Mouse (Mus musculus): ENCODE results near the gene Vamp5. TPM values are rescaled to one million over a fixed set of nuclear protein-coding genes. Genes with fewer than 3 reads are reported as not detected.

Gene Vamp5
- polyA plus RNA-seq, 1 experiment from 2014 or later, result 15.9 TPM

DNA sequence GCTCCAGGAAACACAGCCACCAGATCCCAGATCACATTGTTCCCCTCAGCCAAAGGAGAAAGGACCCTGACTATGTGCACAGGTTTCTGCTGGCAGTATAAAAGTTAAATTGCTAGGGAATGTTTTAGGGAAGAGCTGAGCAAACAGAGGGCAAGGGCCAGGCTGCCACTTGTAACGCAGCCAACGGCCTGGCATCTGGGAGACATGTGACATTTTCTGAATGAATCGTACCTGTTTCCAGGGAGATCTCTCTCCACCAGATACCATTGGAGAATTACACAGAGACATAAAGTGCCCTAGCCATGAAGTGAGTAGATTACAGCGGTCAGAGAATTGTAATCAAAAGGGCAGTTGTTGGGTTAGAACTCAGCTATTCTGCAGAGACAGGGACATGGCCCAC lies 7.1 kb downstream of the Vamp5 start:
- Histone ChIP-seq H3K27me3 (no peaks in the 10 kb centered on the region; the same call in 1 of the 2 replicates), H3K36me3 (no peaks in the 10 kb centered on the region), H3K4me3 (replicated peaks) (no peak overlapping the region), H3K4me2 (replicated peaks) (no peak overlapping the region), H3K9ac (replicated peaks) (no peak overlapping the region), H3K4me1 (replicated peaks) (no peaks in the 10 kb centered on the region), H3K27ac (no peak overlapping the region), H3K9me3 (no peaks in the 10 kb centered on the region)
- no peak for ATAC-seq
- WGBS, result 86% methylated on average over 4 of the region's 4 CpGs

DNA sequence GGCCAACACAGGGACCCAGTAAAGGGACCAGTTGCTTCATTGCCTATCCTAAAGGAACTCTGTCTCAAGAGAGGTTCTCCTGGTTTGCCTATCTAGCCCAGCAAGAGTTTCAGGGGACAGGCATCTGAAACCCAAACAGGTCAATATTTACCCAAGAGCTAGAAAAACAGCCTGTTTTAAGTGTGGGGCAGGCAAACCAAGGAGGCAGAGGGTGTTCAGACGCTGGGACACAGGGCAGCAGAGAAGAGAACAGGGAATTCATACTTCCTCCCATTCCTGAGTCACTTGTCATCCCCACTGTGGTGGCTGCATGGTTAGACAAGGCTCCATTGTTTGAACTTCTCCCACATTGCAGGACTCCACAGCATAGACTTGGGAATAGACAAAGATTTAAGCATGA lies 8.7 kb downstream of the Vamp5 start:
- H3K9me3 ChIP-seq, result no peaks in the 10 kb centered on the region
- H3K4me1 ChIP-seq (replicated peaks), result no peaks in the 10 kb centered on the region
- H3K36me3 ChIP-seq, result no peaks in the 10 kb centered on the region
- H3K27me3 ChIP-seq, result no peaks in the 10 kb centered on the region; the same call in 1 of the 2 replicates
- H3K27ac ChIP-seq, result no peak overlapping the region
- ATAC-seq, result no peak
- H3K4me2 ChIP-seq (replicated peaks), result no peak overlapping the region
- 58% methylated on average over 1 of the region's 1 CpGs for WGBS
- H3K4me3 ChIP-seq (replicated peaks), result no peak overlapping the region
- H3K9ac ChIP-seq (replicated peaks), result no peak overlapping the region

DNA sequence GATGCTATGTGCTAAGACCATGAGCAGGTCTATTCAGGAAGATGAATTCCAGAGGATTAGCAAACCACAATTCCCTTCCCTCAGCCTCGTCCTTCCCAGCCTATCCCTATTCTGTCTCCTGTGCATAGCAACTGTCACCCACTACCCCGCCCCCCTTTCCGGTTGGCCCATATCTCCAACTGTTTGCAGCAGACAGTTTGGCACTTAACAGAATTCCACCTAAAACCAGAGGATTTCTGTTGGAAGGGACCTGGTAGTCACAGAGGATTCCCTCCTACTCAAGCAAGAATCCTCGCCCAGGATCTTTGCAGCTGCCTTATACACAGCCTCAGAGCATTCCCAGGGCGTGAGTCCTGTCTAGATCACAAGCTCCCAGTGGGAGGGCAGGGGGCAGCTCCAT lies 9.1 kb downstream of the Vamp5 start:
- Histone ChIP-seq H3K27ac (no peak overlapping the region), H3K36me3 (no peaks in the 10 kb centered on the region), H3K4me1 (replicated peaks) (no peaks in the 10 kb centered on the region), H3K27me3 (no peaks in the 10 kb centered on the region; the same call in 1 of the 2 replicates), H3K4me3 (replicated peaks) (no peak overlapping the region), H3K9me3 (no peaks in the 10 kb centered on the region), H3K9ac (replicated peaks) (no peak overlapping the region), H3K4me2 (replicated peaks) (no peak overlapping the region)
- ATAC-seq, result no peak
- WGBS, result 44% methylated on average over 5 of the region's 5 CpGs

DNA sequence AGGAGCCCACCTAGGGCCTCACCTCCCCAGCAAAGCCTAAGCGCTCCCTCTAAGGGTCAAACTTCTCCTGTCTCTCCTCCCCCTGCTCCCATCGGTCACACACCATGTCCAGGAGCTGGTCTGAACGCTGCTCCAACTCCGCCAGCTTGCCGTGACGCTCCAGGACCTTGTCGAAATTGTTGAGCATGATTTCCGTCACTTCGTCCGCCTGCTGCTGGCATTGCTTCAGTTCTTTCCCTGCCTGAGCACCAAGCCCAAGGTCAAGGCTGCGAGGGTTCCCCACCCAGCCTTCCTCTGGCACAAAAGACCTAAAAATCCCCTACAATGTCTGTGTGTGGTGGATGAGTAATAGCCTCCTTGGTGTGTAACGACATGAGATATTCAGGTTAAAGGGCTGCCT lies 10.2 kb downstream of the Vamp5 start:
- H3K4me2 ChIP-seq (replicated peaks), result no peak overlapping the region
- H3K4me1 ChIP-seq (replicated peaks), result no peaks in the 10 kb centered on the region
- no peak overlapping the region for H3K9ac ChIP-seq (replicated peaks)
- no peaks in the 10 kb centered on the region; the same call in 1 of the 2 replicates for H3K27me3 ChIP-seq
- no peaks in the 10 kb centered on the region for H3K9me3 ChIP-seq
- WGBS, result 85% methylated on average over 12 of the region's 12 CpGs
- no peaks in the 10 kb centered on the region for H3K36me3 ChIP-seq
- no peak overlapping the region for H3K27ac ChIP-seq
- ATAC-seq, result no peak
- H3K4me3 ChIP-seq (replicated peaks), result no peak overlapping the region

DNA sequence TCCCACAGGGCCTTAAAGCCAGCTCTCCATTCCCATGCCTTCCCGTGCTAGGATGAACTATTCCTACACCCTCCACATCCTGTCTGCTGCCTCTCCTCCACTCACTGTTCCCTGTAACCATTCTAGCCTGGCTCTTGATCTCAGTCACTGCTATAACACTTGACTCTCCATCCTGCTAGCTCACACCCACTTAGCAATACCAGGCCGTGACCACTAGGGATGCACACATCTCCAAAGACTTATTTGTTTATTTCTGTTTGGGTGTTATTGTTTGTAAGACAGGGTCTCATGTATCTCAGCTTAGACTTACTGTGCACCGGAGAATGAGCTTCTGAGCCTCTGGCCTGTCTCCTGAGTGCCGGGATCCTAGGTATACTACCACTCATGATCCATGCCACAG lies 10.7 kb downstream of the Vamp5 start:
- ATAC-seq, result no peak
- Histone ChIP-seq H3K27ac (no peak overlapping the region), H3K36me3 (no peaks in the 10 kb centered on the region), H3K4me3 (replicated peaks) (no peak overlapping the region), H3K4me1 (replicated peaks) (no peaks in the 10 kb centered on the region), H3K9me3 (no peaks in the 10 kb centered on the region), H3K4me2 (replicated peaks) (no peak overlapping the region), H3K27me3 (no peaks in the 10 kb centered on the region; the same call in 1 of the 2 replicates), H3K9ac (replicated peaks) (no peak overlapping the region)
- 83% methylated on average over 4 of the region's 4 CpGs for WGBS

- Histone ChIP-seq H3K4me2 (replicated peaks) (no peak overlapping the region), H3K36me3 (no peaks in the 10 kb centered on the region), H3K27me3 (no peaks in the 10 kb centered on the region; the same call in 1 of the 2 replicates), H3K4me1 (replicated peaks) (peaks cover 5% of the 10 kb centered on the region; the same call in 1 of the 2 replicates), H3K27ac (no peak overlapping the region), H3K9ac (replicated peaks) (no peak overlapping the region), H3K4me3 (replicated peaks) (no peak overlapping the region), H3K9me3 (no peaks in the 10 kb centered on the region)
- ATAC-seq, result no peak
- 73% methylated on average over 4 of the region's 4 CpGs for WGBS
These were observed 12.8 kb downstream of the Vamp5 start for GRCm38 (mm10) chr6:72367460-72367974.

GRCm38 (mm10) chr6:72366844-72367443 lies 13.3 kb downstream of the Vamp5 start, which contains the start of gene Rnf181:
Rnf181 (minus strand) TSS chr6:72366956.
- no peak within 1 kb of the TSS for H3K9ac ChIP-seq (replicated peaks)
- no peaks in the 10 kb centered on the region for H3K36me3 ChIP-seq
- no peak within 1 kb of the TSS for H3K4me3 ChIP-seq (replicated peaks)
- peaks cover 5% of the 10 kb centered on the region; the same call in 1 of the 2 replicates for H3K4me1 ChIP-seq (replicated peaks)
- H3K4me2 ChIP-seq (replicated peaks), result no peak within 1 kb of the TSS
- no peaks in the 10 kb centered on the region; the same call in 1 of the 2 replicates for H3K27me3 ChIP-seq
- ATAC-seq, result no peak
- H3K27ac ChIP-seq, result no peak within 1 kb of the TSS
- 74% methylated on average over 4 of the region's 4 CpGs for WGBS
- H3K9me3 ChIP-seq, result no peaks in the 10 kb centered on the region

- Histone ChIP-seq H3K27ac (no peak overlapping the region), H3K4me3 (replicated peaks) (no peak overlapping the region), H3K9me3 (no peaks in the 10 kb centered on the region), H3K4me2 (replicated peaks) (no peak overlapping the region), H3K9ac (replicated peaks) (no peak overlapping the region), H3K27me3 (no peaks in the 10 kb centered on the region; the same call in 1 of the 2 replicates), H3K36me3 (no peaks in the 10 kb centered on the region), H3K4me1 (replicated peaks) (peaks cover 10% of the 10 kb centered on the region)
- no peak for ATAC-seq
- WGBS, result 79% methylated on average over 3 of the region's 3 CpGs
These were observed 14.0 kb downstream of the Vamp5 start for GRCm38 (mm10) chr6:72366304-72366703.

GRCm38 (mm10) chr6:72364985-72365384 lies 15.3 kb downstream of the Vamp5 start:
- Histone ChIP-seq H3K9ac (replicated peaks) (no peak overlapping the region), H3K4me1 (replicated peaks) (peaks cover 22% of the 10 kb centered on the region), H3K36me3 (peaks cover 8% of the 10 kb centered on the region), H3K4me2 (replicated peaks) (no peak overlapping the region), H3K27ac (no peak overlapping the region), H3K9me3 (no peaks in the 10 kb centered on the region), H3K27me3 (no peaks in the 10 kb centered on the region), H3K4me3 (replicated peaks) (no peak overlapping the region)
- no peak for ATAC-seq
- 70% methylated on average over 6 of the region's 6 CpGs for WGBS

- WGBS, result 49% methylated on average over 7 of the region's 7 CpGs
These were observed 16.3 kb downstream of the Vamp5 start for GRCm38 (mm10) chr6:72364009-72364408.

GRCm38 (mm10) chr6:72362132-72363028 lies 17.9 kb downstream of the Vamp5 start:
- peak; percentile 99 for ATAC-seq
- peaks cover 22% of the 10 kb centered on the region for H3K4me1 ChIP-seq (replicated peaks)
- no peaks in the 10 kb centered on the region for H3K9me3 ChIP-seq
- H3K4me2 ChIP-seq (replicated peaks), result peak overlapping the region; percentile 90
- under 1% methylated on average over 42 of the region's 42 CpGs for whole genome bisulfite sequencing
- peak overlapping the region; percentile 82 for H3K9ac ChIP-seq (replicated peaks)
- H3K27me3 ChIP-seq, result no peaks in the 10 kb centered on the region
- H3K36me3 ChIP-seq, result peaks cover 34% of the 10 kb centered on the region
- H3K4me3 ChIP-seq (replicated peaks), result peak overlapping the region; percentile 68
- H3K27ac ChIP-seq, result peak overlapping the region; percentile 75

More at GRCm38 (mm10) chr6:72364009-72364408, 16.3 kb downstream of the Vamp5 start:
- H3K36me3 ChIP-seq, result peaks cover 18% of the 10 kb centered on the region
- no peak for ATAC-seq
- H3K27ac ChIP-seq, result no peak overlapping the region
- H3K4me3 ChIP-seq (replicated peaks), result no peak overlapping the region
- H3K27me3 ChIP-seq, result no peaks in the 10 kb centered on the region
- H3K9ac ChIP-seq (replicated peaks), result no peak overlapping the region
- no peak overlapping the region for H3K4me2 ChIP-seq (replicated peaks)
- peaks cover 22% of the 10 kb centered on the region for H3K4me1 ChIP-seq (replicated peaks)
- no peaks in the 10 kb centered on the region for H3K9me3 ChIP-seq

DNA sequence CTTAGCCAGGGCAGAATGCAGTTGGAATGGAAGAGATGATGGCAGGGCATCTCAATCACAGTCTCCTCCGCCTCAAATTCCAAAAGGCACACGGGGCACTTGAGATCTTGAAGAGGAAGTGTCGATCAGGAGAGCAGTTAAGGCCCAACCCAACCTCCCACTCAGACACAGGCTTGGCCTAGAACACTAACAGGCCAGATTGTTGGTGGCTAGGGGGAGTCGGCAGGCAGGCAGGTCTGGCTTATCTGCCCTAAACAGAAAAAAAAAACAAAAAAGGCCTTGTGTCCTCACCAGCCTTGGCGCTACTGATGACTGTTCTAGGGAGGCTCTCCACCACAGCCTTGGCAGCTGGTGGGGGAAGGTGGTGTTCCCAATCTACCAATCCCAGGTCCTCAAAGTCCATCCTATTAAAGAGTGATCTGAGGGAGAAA lies 19.1 kb downstream of the Vamp5 start:
- Histone ChIP-seq H3K4me2 (replicated peaks) (peak overlapping the region; percentile 90), H3K4me3 (replicated peaks) (peak overlapping the region; percentile 68), H3K4me1 (replicated peaks) (peaks cover 28% of the 10 kb centered on the region), H3K27me3 (no peaks in the 10 kb centered on the region), H3K36me3 (peaks cover 34% of the 10 kb centered on the region), H3K9ac (replicated peaks) (peak overlapping the region; percentile 82; the same call in 1 of the 2 replicates), H3K9me3 (no peaks in the 10 kb centered on the region), H3K27ac (no peak overlapping the region)
- 80% methylated on average over 5 of the region's 5 CpGs for WGBS
- ATAC-seq, result no peak
